Comparison of ENCODE assay signal across 18 mouse cellular contexts in the genomic region with DNA sequence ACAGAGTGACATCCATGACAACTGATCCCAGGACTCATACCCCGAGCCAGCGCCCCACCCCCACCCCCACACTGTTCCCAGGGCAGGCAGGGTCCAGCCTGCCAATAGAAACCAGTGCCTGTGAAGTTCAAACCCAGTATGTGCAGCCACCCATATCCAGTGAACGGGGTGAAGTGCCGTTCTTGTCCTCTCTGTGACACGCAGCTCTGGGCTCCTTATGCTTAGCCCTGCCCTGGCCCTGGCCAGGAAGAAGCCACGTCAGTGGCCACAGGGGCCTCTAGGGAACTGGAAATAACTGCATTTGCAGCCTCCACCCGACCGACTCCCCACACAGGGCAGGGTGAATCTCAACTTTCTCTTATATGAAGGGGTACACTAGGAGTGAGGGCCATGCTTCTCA. TPM values are rescaled to one million over a fixed set of nuclear protein-coding genes. Genes with fewer than 3 reads are reported as not detected.
DNase-seq lines count a peak whose midpoint lies in the region; ATAC-seq and TF ChIP-seq lines count a peak whose summit lies in the region.
"Had no signal": no experiment of that assay in that cellular context is flagged by ENCODE, and none has a peak within 500 bp of the region (broad histone marks: within the 10 kb centered on the region; RNA-seq: fewer than 3 reads in every experiment).

No protein-coding gene starts in this region.

- no peak for ATAC-seq in heart, embryonic 12.5 days (ENCODE audit: insufficient number of reproducible peaks, low FRiP score)
- ATAC-seq in kidney, postnatal 0 days (replicated peaks; ENCODE audit: low FRiP score, low read depth), result peak; percentile 40; the same call in 1 of the 2 replicates
- ATAC-seq in midbrain, embryonic 14.5 days (ENCODE audit: low FRiP score, low TSS enrichment), result no peak
- ATAC-seq: activated CD4-positive, CD25-positive, alpha-beta regulatory T cell, adult 4 months; liver, postnatal 0 days; midbrain, embryonic 15.5 days had no signal

- H3K4me1 ChIP-seq in heart, embryonic 12.5 days (replicated peaks), result peaks cover 78% of the 10 kb centered on the region
- H3K4me1 ChIP-seq in kidney, postnatal 0 days (replicated peaks; ENCODE audit: insufficient read depth, low read length), result peaks cover 13% of the 10 kb centered on the region
- H3K4me1 ChIP-seq in midbrain, embryonic 14.5 days (ENCODE audit: control insufficient read depth, insufficient read depth, low read length), result peaks cover 5% of the 10 kb centered on the region; the same call in 1 of the 2 replicates

- TF ChIP-seq CTCF in kidney, postnatal 0 days (IDR thresholded peaks at IDR 0.05; ENCODE audit: low read depth), result no peak

- 43% methylated on average over 8 of the region's 8 CpGs for WGBS in heart, embryonic 12.5 days
- 41% methylated on average over 8 of the region's 8 CpGs for WGBS in kidney, postnatal 0 days
- 77% methylated on average over 8 of the region's 8 CpGs for WGBS in midbrain, embryonic 14.5 days

- 0 out of 2 replicates have a peak overlapping the region, but pooled peaks have one; percentile 41 for H3K27ac ChIP-seq in heart, embryonic 12.5 days (ENCODE audit: poor library complexity, severe bottlenecking)
- H3K27ac ChIP-seq in kidney, postnatal 0 days, result no peak overlapping the region
- no peak overlapping the region for H3K27ac ChIP-seq in midbrain, embryonic 14.5 days (replicated peaks; ENCODE audit: low read depth, low read length)
- H3K27ac ChIP-seq: forebrain, embryonic 12.5 days; hindbrain, embryonic 15.5 days; macrophage; midbrain, embryonic 15.5 days had no signal

- no peaks in the 10 kb centered on the region for H3K27me3 ChIP-seq in heart, embryonic 12.5 days (replicated peaks)
- no peaks in the 10 kb centered on the region for H3K27me3 ChIP-seq in kidney, postnatal 0 days (ENCODE audit: insufficient read depth, low read length)
- H3K27me3 ChIP-seq in midbrain, embryonic 14.5 days (ENCODE audit: control insufficient read depth, insufficient read depth, low read length), result no peaks in the 10 kb centered on the region
- H3K27me3 ChIP-seq: forebrain, embryonic 12.5 days; hindbrain, embryonic 15.5 days; midbrain, embryonic 15.5 days had no signal

- no peak overlapping the region for H3K4me3 ChIP-seq in heart, embryonic 12.5 days
- H3K4me3 ChIP-seq in kidney, postnatal 0 days (replicated peaks; ENCODE audit: low read depth, low read length), result no peak overlapping the region
- H3K4me3 ChIP-seq in midbrain, embryonic 14.5 days (replicated peaks; ENCODE audit: low read depth, low read length), result no peak overlapping the region
- H3K4me3 ChIP-seq: forebrain, embryonic 12.5 days; hindbrain, embryonic 15.5 days; midbrain, embryonic 15.5 days had no signal

- intact Hi-C loops in heart, postnatal 25 days (cut with DNase I), result no loop called here

- no peak overlapping the region for H3K4me2 ChIP-seq in heart, embryonic 12.5 days
- no peak overlapping the region for H3K4me2 ChIP-seq in kidney, postnatal 0 days (ENCODE audit: low read length)
- no peak overlapping the region for H3K4me2 ChIP-seq in midbrain, embryonic 14.5 days (ENCODE audit: low read length)
- H3K4me2 ChIP-seq: forebrain, embryonic 12.5 days; hindbrain, embryonic 15.5 days; midbrain, embryonic 15.5 days had no signal

- H3K36me3 ChIP-seq in heart, embryonic 12.5 days, result peaks cover 39% of the 10 kb centered on the region
- peaks cover 13% of the 10 kb centered on the region; the same call in 1 of the 2 replicates for H3K36me3 ChIP-seq in kidney, postnatal 0 days (ENCODE audit: insufficient read depth, low read length)
- H3K36me3 ChIP-seq in midbrain, embryonic 14.5 days (ENCODE audit: control insufficient read depth, insufficient read depth, low read length), result peaks cover 51% of the 10 kb centered on the region

- DNase-seq in heart, adult 9 months (ENCODE audit: low spot score in 2 of 2), result peak; percentile 44 to 57
- DNase-seq in heart, postnatal 25 days (ENCODE audit: low spot score), result no peak
- peak; percentile 77 for DNase-seq in MN1 (ENCODE audit: low spot score)
- no peak for DNase-seq in kidney, postnatal 0 days (ENCODE audit: low spot score)
- no peak for DNase-seq in midbrain, embryonic 14.5 days
- no peak for DNase-seq in embryo, embryonic 10.5 days (ENCODE audit: low spot score)
- no peak for DNase-seq in layer of hippocampus, adult 9-11 months
- DNase-seq: cerebellum, adult 18-20 months; gastrocnemius, postnatal 10 days; left cerebral cortex, postnatal 4 days; liver, postnatal 0 days; thymus, adult 2 months had no signal

- 0 out of 2 replicates have a peak overlapping the region, but pooled peaks have one; percentile 42 for H3K9ac ChIP-seq in heart, embryonic 12.5 days
- no peak overlapping the region for H3K9ac ChIP-seq in kidney, postnatal 0 days (ENCODE audit: low read depth, low read length)
- no peak overlapping the region for H3K9ac ChIP-seq in midbrain, embryonic 14.5 days (replicated peaks; ENCODE audit: low read length)
- H3K9ac ChIP-seq: forebrain, embryonic 12.5 days; hindbrain, embryonic 15.5 days; liver, postnatal 0 days; midbrain, embryonic 15.5 days had no signal

- no peaks in the 10 kb centered on the region for H3K9me3 ChIP-seq in heart, embryonic 12.5 days (replicated peaks)
- no peaks in the 10 kb centered on the region for H3K9me3 ChIP-seq in kidney, postnatal 0 days (replicated peaks; ENCODE audit: low read length)
- H3K9me3 ChIP-seq in midbrain, embryonic 14.5 days (ENCODE audit: control insufficient read depth, low read length), result no peaks in the 10 kb centered on the region
- H3K9me3 ChIP-seq: forebrain, embryonic 12.5 days; hindbrain, embryonic 15.5 days; midbrain, embryonic 15.5 days had no signal

RNA-seq across cellular contexts. Expression of a gene that starts 25.6 kb away (rescaled TPM):
- 1 to 10 TPM; 6.4 to 7.6 TPM for total RNA-seq in heart, postnatal 25 days (2021)
- 11.4 and 12.0 TPM in 2 replicates for polyA plus RNA-seq in heart, embryonic 12.5 days (2016; fragmentation: Nextera tagmentation; extraction: Ambion mirVana)
- 6.5 and 8.0 TPM in 2 replicates for polyA plus RNA-seq in kidney, postnatal 0 days (2015; fragmentation: Nextera tagmentation; extraction: Ambion mirVana)
- polyA plus RNA-seq in midbrain, embryonic 14.5 days (2014; fragmentation: Nextera tagmentation; extraction: Ambion mirVana), result 16.8 and 17.6 TPM in 2 replicates

RNA-seq across cellular contexts. Expression of a gene that starts 39.3 kb away (rescaled TPM):
- 100 to 1,000 TPM; 207 to 215 TPM for total RNA-seq in heart, postnatal 25 days (2021)
- polyA plus RNA-seq in heart, embryonic 12.5 days (2016; fragmentation: Nextera tagmentation; extraction: Ambion mirVana), result 251 and 253 TPM in 2 replicates
- 774 and 842 TPM in 2 replicates for polyA plus RNA-seq in kidney, postnatal 0 days (2015; fragmentation: Nextera tagmentation; extraction: Ambion mirVana)
- 233 and 255 TPM in 2 replicates for polyA plus RNA-seq in midbrain, embryonic 14.5 days (2014; fragmentation: Nextera tagmentation; extraction: Ambion mirVana)

RNA-seq across cellular contexts. Expression of a gene that starts 42.6 kb away (rescaled TPM):
- total RNA-seq in heart, postnatal 25 days (2021), result 1 to 10 TPM; 3.2 to 4.0 TPM
- polyA plus RNA-seq in heart, embryonic 12.5 days (2016; fragmentation: Nextera tagmentation; extraction: Ambion mirVana), result 11.3 and 12.2 TPM in 2 replicates
- polyA plus RNA-seq in kidney, postnatal 0 days (2015; fragmentation: Nextera tagmentation; extraction: Ambion mirVana), result 16.1 and 16.3 TPM in 2 replicates
- polyA plus RNA-seq in midbrain, embryonic 14.5 days (2014; fragmentation: Nextera tagmentation; extraction: Ambion mirVana), result 23.0 and 24.6 TPM in 2 replicates

Comparison
In these comparisons a context has a peak if more than half of its experiments do, and no peak if none do; other contexts are left out.
1. DNase-seq: peak in heart, adult 9 months (2 of 2) and MN1 (single experiment); none in heart, postnatal 25 days (single experiment), kidney, postnatal 0 days (single experiment), midbrain, embryonic 14.5 days (single experiment), embryo, embryonic 10.5 days (single experiment) and layer of hippocampus, adult 9-11 months (single experiment).